Mouse (Mus musculus) neural tube, embryonic 15.5 days (tissue): ENCODE results near the gene Mrpl19. TPM values are rescaled to one million over a fixed set of nuclear protein-coding genes. Genes with fewer than 3 reads are reported as not detected.

Experiments used
- ATAC-seq: fragments of 200-750 bp; cut with Nextera tagmentation; 2 replicates; pipeline ENCODE4 v1.8.0; 2017; ENCODE audit warnings: mild to moderate bottlenecking, moderate TSS enrichment, moderate library complexity; ENCODE audit not compliant: low FRiP score
- H3K27ac ChIP-seq: fragments of 300-500 bp; sonication (generic); replicated peaks from 2 replicates; pipeline ENCODE4 v1.5.1; 2015; ENCODE audit warnings: mild to moderate bottlenecking, inconsistent platforms
- H3K27me3 ChIP-seq: fragments of 300-500 bp; sonication (generic); replicated peaks from 2 replicates; pipeline ENCODE4 v1.6.1; 2015; ENCODE audit warnings: inconsistent platforms
- H3K36me3 ChIP-seq: fragments of 300-500 bp; sonication (generic); 2 replicates; pipeline ENCODE4 v1.6.1; 2015; ENCODE audit warnings: inconsistent platforms
- H3K4me1 ChIP-seq: fragments of 300-500 bp; sonication (generic); 2 replicates; pipeline ENCODE4 v1.6.1; 2015; ENCODE audit warnings: inconsistent platforms
- H3K4me2 ChIP-seq: fragments of 300-500 bp; sonication (generic); 2 replicates; pipeline ENCODE4 v1.6.1; 2015; ENCODE audit warnings: inconsistent platforms, mild to moderate bottlenecking, moderate library complexity
- H3K4me3 ChIP-seq: fragments of 300-500 bp; sonication (generic); replicated peaks from 2 replicates; pipeline ENCODE4 v1.5.1; 2015; ENCODE audit warnings: mild to moderate bottlenecking, inconsistent platforms
- H3K9ac ChIP-seq: fragments of 300-500 bp; sonication (generic); replicated peaks from 2 replicates; pipeline ENCODE4 v1.6.1; 2015; ENCODE audit warnings: mild to moderate bottlenecking, inconsistent platforms
- H3K9me3 ChIP-seq: fragments of 300-500 bp; sonication (generic); replicated peaks from 2 replicates; pipeline ENCODE4 v1.6.1; 2016; ENCODE audit warnings: inconsistent platforms
- WGBS: fragments of 180-500 bp; shearing (Covaris S2); methylation state at CpG from one replicate; pipeline ENCODE4 v1.1.7; 2015; ENCODE audit warnings: mixed read lengths; 5-methylcytosine and 5-hydroxymethylcytosine counted together
- polyA plus RNA-seq: library from polyadenylated mRNA; unstranded; fragments of >200 nt; fragmentation: Nextera tagmentation; extraction: Ambion mirVana; gene quantifications from 2 replicates; pipeline ENCODE4 v1.2.1, GENCODE M21; 2015

Mrpl19 gene
- polyA plus RNA-seq: 40.6 and 46.5 TPM in 2 replicates

DNA sequence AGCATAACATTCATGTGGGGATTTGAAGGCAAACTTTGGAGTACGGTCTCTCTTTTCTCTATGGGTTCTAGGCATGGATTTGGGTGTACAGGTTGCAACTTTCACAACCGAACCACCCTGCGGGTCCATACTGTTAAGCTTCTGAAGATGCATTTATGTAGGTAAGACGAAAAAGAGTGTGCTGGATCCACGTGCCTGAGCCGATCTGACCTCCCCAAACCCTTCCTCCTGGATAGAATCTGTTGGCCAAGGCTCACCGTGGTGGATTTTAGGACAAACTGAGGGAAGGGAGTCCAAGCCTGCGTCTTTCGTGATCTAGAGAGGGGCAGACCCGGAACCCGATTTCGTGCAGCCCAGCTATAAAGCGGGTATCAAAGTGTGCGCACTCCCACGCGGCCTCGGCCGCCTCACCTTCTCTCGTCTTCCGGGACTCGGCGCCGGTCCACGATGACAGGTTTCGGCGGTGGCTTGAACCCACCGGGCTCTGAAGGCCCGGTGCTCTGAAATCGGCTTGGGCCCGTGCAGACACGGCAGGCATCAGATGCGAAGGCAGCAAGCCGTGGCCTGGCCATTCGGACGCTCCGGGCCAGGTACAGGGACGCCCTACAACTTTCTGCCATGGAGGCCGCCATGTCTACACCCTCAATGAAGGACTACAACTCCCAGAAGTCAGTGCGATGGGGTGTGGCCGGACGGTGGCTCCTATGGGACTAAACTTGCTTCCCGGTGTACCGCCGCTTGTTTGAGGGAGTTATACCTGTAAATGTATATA, at the start of gene Mrpl19:
Gene Mrpl19, minus strand, starts transcription at position 663 of the 772 bp plus-strand sequence.
- peaks cover 9% of the 10 kb centered on the region for H3K4me1 ChIP-seq
- no peaks in the 10 kb centered on the region for H3K9me3 ChIP-seq
- ATAC-seq: peak; percentile 97
- no peaks in the 10 kb centered on the region for H3K27me3 ChIP-seq
- H3K27ac ChIP-seq: 0 out of 2 replicates have a peak within 1 kb of the TSS, but pooled peaks have one; percentile 45
- peak within 1 kb of the TSS; percentile 74 for H3K4me2 ChIP-seq
- peak within 1 kb of the TSS; percentile 78 for H3K9ac ChIP-seq
- under 1% methylated on average over 44 of the region's 44 CpGs for WGBS
- H3K4me3 ChIP-seq: peak within 1 kb of the TSS; percentile 91
- peaks cover 27% of the 10 kb centered on the region for H3K36me3 ChIP-seq

DNA sequence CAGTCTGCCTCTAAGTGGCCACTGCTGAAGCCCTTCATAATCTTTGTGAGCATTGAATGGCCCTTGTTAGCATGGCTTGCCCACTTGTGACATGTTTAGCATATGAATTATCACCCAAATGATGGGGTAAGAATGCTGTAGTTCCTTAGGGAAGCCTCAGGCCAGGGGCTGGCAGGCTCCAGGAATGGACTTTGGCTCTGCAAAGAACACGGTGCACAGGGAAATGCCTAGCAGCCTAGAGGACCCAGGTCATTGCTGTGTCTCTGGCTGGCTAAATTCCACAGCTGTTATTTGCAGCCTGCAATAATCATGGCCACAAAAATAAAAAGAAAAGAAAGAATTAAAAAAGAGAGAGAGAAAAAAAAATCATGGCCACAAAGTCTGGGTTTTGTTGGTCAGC, 46.6 kb upstream of the Mrpl19 start:
- Histone ChIP-seq H3K27ac (no peak overlapping the region), H3K36me3 (no peaks in the 10 kb centered on the region), H3K4me3 (no peak overlapping the region), H3K4me2 (no peak overlapping the region), H3K27me3 (no peaks in the 10 kb centered on the region), H3K9me3 (no peaks in the 10 kb centered on the region), H3K9ac (no peak overlapping the region), H3K4me1 (no peaks in the 10 kb centered on the region)
- ATAC-seq: no peak
- 65% methylated on average over 1 of the region's 1 CpGs for WGBS

DNA sequence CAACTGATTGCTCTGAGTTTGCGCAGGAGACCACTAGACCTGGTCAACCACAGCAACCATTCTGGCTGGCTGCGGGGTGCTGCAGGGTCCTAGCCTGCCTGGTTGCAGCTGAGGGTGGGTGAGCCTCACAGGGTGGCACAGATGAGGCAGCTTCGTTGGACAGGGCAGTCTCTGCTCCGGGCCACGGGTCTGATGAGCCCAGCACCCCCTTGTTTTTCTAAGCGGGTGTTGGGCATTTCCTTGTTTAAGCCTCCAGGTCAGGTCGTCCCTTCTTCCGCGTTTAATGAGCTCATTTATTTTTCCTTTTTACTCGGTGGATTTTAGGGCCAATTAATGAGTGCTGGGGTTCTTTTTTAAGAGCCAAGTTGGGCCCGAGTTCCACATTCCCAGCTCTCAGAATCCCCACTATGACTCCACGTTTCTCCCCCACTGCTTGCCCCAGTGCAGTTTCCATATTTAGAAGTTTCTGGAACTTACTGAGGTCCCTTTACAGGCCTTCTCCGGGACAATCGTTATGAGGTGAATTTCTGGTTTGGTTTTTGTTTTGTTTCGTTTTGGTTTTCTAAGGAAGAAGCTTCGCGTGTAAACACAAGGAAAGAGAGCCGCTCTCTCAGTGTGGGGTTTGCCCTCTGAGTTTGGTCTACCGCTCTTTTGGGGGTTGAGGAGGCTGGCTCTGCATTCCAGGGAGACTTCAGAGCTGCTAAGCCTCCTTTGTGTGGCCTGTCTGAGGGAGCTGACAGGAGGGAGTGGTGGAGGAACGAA, 24.5 kb upstream of the Mrpl19 start:
- H3K4me3 ChIP-seq: no peak overlapping the region
- H3K9ac ChIP-seq: no peak overlapping the region
- H3K9me3 ChIP-seq: no peaks in the 10 kb centered on the region
- no peaks in the 10 kb centered on the region for H3K27me3 ChIP-seq
- ATAC-seq: no peak
- no peak overlapping the region for H3K27ac ChIP-seq
- 50% methylated on average over 20 of the region's 20 CpGs for WGBS
- no peaks in the 10 kb centered on the region for H3K36me3 ChIP-seq
- H3K4me2 ChIP-seq: no peak overlapping the region
- H3K4me1 ChIP-seq: peaks cover 11% of the 10 kb centered on the region; the same call in 1 of the 2 replicates

DNA sequence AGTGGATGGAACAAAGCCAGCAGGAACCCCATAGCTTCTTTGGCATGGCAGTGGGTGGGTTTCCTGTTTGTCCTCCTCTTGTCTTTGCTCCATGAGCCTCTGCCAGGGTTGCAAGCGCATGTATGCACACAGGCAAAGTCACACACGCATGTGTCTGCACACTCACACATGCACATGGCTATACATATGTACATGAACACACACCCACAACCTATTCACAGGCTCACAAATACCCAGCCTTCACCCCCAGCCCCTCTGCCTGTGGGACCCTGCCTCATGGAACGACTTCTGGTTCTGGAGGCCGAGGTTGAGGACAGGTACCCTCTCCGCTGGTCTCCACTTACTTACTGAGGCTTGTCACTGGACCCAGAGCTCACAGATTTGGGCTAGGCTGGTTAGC, 22.6 kb upstream of the Mrpl19 start:
- Histone ChIP-seq H3K27ac (no peak overlapping the region), H3K4me2 (no peak overlapping the region), H3K4me3 (no peak overlapping the region), H3K36me3 (no peaks in the 10 kb centered on the region), H3K9me3 (no peaks in the 10 kb centered on the region), H3K9ac (no peak overlapping the region), H3K4me1 (peaks cover 11% of the 10 kb centered on the region; the same call in 1 of the 2 replicates), H3K27me3 (no peaks in the 10 kb centered on the region)
- 94% methylated on average over 5 of the region's 5 CpGs for WGBS
- no peak for ATAC-seq

GRCm38 (mm10) chr6:81987580-81987979, 21.8 kb upstream of the Mrpl19 start:
- H3K4me3 ChIP-seq: no peak overlapping the region
- peak; percentile 3; the same call in 1 of the 2 replicates for ATAC-seq
- H3K4me2 ChIP-seq: no peak overlapping the region
- peaks cover 11% of the 10 kb centered on the region; the same call in 1 of the 2 replicates for H3K4me1 ChIP-seq
- no peak overlapping the region for H3K27ac ChIP-seq
- no peak overlapping the region for H3K9ac ChIP-seq
- no peaks in the 10 kb centered on the region for H3K9me3 ChIP-seq
- H3K36me3 ChIP-seq: no peaks in the 10 kb centered on the region
- H3K27me3 ChIP-seq: no peaks in the 10 kb centered on the region
- 50% methylated on average over 3 of the region's 3 CpGs for WGBS

DNA sequence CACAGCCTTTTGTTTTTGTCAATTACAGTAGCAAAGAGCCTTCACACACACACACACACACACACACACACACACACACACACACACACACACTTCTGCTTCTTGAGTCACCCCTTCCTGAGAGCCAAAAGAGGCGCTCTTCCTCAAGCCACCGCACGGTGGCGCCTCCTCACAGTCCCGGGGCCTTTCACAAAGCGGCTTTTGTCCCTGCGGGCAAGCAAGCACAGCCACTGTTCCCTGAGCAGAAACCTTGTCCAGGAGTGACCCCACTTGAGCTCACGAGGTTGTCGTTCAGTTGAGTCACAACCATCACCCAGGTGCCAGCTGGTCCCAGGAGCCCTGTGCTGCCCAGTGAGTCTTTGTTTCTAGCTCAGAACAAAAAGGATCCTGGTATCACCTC, 21.3 kb upstream of the Mrpl19 start:
- no peaks in the 10 kb centered on the region for H3K27me3 ChIP-seq
- H3K9me3 ChIP-seq: no peaks in the 10 kb centered on the region
- H3K36me3 ChIP-seq: no peaks in the 10 kb centered on the region
- H3K4me2 ChIP-seq: no peak overlapping the region
- 1% methylated on average over 9 of the region's 9 CpGs for WGBS
- H3K9ac ChIP-seq: no peak overlapping the region
- ATAC-seq: peak; percentile 63
- H3K4me1 ChIP-seq: peaks cover 11% of the 10 kb centered on the region; the same call in 1 of the 2 replicates
- no peak overlapping the region for H3K4me3 ChIP-seq
- H3K27ac ChIP-seq: no peak overlapping the region

DNA sequence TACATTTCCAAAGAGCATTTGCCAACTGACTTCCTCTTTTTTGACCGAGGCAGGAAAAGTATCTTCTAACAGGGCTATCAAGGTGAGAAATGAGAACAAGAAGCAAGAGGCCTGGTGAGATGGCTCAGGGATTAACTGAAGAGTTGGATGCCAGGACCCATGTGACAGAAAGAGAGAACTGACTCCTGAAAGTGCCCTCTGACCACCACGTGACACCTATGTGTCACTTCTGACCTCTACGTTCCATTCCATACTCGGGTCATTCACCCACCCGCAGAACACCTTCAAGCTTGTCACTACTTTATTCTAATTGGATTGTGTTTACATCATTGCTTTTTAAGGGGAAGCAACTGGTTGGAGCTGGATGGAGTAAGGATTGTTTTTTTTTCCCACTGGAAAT, 20.8 kb upstream of the Mrpl19 start:
- Histone ChIP-seq H3K36me3 (no peaks in the 10 kb centered on the region), H3K4me1 (peaks cover 11% of the 10 kb centered on the region; the same call in 1 of the 2 replicates), H3K9me3 (no peaks in the 10 kb centered on the region), H3K27ac (no peak overlapping the region), H3K4me3 (no peak overlapping the region), H3K27me3 (no peaks in the 10 kb centered on the region), H3K4me2 (no peak overlapping the region), H3K9ac (no peak overlapping the region)
- ATAC-seq: no peak
- 65% methylated on average over 5 of the region's 5 CpGs for WGBS

DNA sequence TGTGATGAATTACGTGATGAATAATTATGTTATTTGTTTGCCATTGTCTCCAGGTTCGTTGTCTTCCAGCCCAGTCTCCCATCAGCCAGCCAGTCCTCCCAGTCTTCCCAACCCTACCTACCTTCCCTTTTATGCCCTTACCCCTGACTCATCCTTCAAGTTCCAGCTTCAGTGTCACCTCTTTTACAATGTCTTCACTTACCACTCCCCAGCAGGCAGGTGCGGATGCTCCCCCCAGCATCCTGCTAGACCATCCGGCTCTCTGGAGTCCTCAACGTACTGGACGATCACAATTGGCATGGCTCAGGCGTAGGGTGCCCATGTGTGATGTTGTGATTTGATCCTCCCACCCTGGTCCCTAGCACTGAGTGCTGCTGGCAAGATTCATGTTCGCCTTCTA, 20.4 kb upstream of the Mrpl19 start:
- no peak overlapping the region for H3K4me2 ChIP-seq
- 96% methylated on average over 8 of the region's 8 CpGs for WGBS
- no peak overlapping the region for H3K9ac ChIP-seq
- no peaks in the 10 kb centered on the region for H3K36me3 ChIP-seq
- ATAC-seq: no peak
- no peak overlapping the region for H3K27ac ChIP-seq
- no peaks in the 10 kb centered on the region for H3K27me3 ChIP-seq
- H3K4me1 ChIP-seq: peaks cover 11% of the 10 kb centered on the region; the same call in 1 of the 2 replicates
- H3K4me3 ChIP-seq: no peak overlapping the region
- no peaks in the 10 kb centered on the region for H3K9me3 ChIP-seq

- no peak overlapping the region for H3K9ac ChIP-seq
- H3K9me3 ChIP-seq: no peaks in the 10 kb centered on the region
- H3K4me1 ChIP-seq: no peaks in the 10 kb centered on the region
- H3K27ac ChIP-seq: no peak overlapping the region
- 84% methylated on average over 4 of the region's 4 CpGs for WGBS
- no peak overlapping the region for H3K4me2 ChIP-seq
- no peaks in the 10 kb centered on the region for H3K27me3 ChIP-seq
- no peaks in the 10 kb centered on the region for H3K36me3 ChIP-seq
- no peak for ATAC-seq
- H3K4me3 ChIP-seq: no peak overlapping the region
These were observed 13.5 kb upstream of the Mrpl19 start for GRCm38 (mm10) chr6:81979286-81979685.

DNA sequence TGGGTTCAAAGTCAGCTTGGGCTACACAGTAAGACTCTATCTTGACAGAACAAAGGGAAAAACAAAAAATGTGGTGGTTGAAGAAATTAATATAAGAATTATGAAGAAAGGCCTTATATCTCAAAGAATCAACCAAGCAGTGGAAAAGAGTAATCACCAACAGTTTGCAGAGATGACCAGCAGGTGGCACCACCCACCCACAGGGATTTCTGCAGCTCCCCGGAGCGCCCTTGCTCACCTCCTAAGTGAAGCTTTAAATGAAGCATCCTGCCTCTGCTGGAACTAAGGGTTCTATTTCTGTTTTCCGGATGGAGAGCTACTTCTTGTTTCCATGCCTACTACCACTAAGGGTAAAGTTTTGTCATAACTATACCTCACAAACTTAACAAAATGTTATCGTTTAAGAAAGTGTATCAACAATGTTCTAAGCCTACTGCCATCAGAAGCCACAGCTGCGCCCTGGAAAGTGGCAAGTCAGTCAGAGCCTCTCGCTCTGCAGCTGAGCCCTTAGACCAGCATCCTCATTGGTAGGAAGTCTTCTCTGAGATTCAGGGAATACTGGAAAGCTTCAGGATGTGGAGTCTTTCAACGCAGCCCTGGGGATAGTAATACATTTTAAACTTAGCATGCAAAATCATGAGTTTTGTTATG, 10.3 kb upstream of the Mrpl19 start:
- H3K27ac ChIP-seq: no peak overlapping the region
- H3K4me3 ChIP-seq: no peak overlapping the region
- H3K9me3 ChIP-seq: no peaks in the 10 kb centered on the region
- ATAC-seq: 0 out of 2 replicates have a peak, but pooled peaks have one; percentile 41
- no peaks in the 10 kb centered on the region for H3K4me1 ChIP-seq
- H3K4me2 ChIP-seq: no peak overlapping the region
- no peaks in the 10 kb centered on the region for H3K27me3 ChIP-seq
- no peak overlapping the region for H3K9ac ChIP-seq
- H3K36me3 ChIP-seq: no peaks in the 10 kb centered on the region
- 36% methylated on average over 7 of the region's 7 CpGs for WGBS

- Histone ChIP-seq H3K27ac (no peak overlapping the region), H3K9ac (no peak overlapping the region), H3K9me3 (no peaks in the 10 kb centered on the region), H3K27me3 (no peaks in the 10 kb centered on the region), H3K4me1 (no peaks in the 10 kb centered on the region), H3K36me3 (no peaks in the 10 kb centered on the region), H3K4me3 (no peak overlapping the region), H3K4me2 (no peak overlapping the region)
- WGBS: 85% methylated on average over 8 of the region's 8 CpGs
- ATAC-seq: no peak
These were observed 6.8 kb upstream of the Mrpl19 start for GRCm38 (mm10) chr6:81972595-81972994.
